Mouse (Mus musculus) left cerebral cortex, adult 2 months (tissue): ENCODE data around the gene Dusp3. TPM values are rescaled to one million over a fixed set of nuclear protein-coding genes. Genes with fewer than 3 reads are reported as not detected.

ENCODE experiments used
- DNase-seq, 2 experiments: peaks; one replicate each; pipeline ENCODE4 v3.0.0; 2021 to 2022; ENCODE audit warnings: low spot score in 2 of 2, mixed read lengths in 1 of 2; ENCODE audit errors: extremely low spot score in 1 of 2
- H3K27ac ChIP-seq: fragments of 200-600 bp; 2 replicates; pipeline ENCODE4 v1.8.1; 2022
- H3K4me3 ChIP-seq: fragments of 200-600 bp; 2 replicates; pipeline ENCODE4 v1.8.1; 2022
- CTCF ChIP-seq: fragments of 200-600 bp; IDR thresholded peaks from 2 replicates; pipeline ENCODE4 v1.8.1; 2022; ENCODE audit warnings: antibody characterized with exemption, mild to moderate bottlenecking, moderate library complexity
- intact Hi-C: fragments of 180-260 bp; cut with DNase I; formaldehyde crosslinking; loops from one replicate; pipeline ENCODE4 v1.15.1; 2025
- long read RNA-seq, 2 experiments: library from polyadenylated mRNA; stranded (forward); transcript quantifications; one replicate each; pipeline ENCODE4 v2.0.0; 2021; ENCODE audit warnings: borderline mapping rate in 2 of 2
- total RNA-seq, 2 experiments: library from RNA; stranded (reverse); gene quantifications; 2 replicates each; pipeline ENCODE4 v1.2.3; 2021

The Dusp3 gene
- 100 to 1,000 TPM; 206 to 220 TPM for total RNA-seq
- long read RNA-seq, experiment 1, full-length matches to known transcripts, result 85 of 140 reads
- long read RNA-seq, experiment 1, partial matches to known transcripts, result 49 of 140 reads
- long read RNA-seq, experiment 1, other reads (novel, unspliced or antisense), result 6 of 140 reads
- long read RNA-seq, experiment 2, full-length matches to known transcripts, result 61 of 107 reads
- long read RNA-seq, experiment 2, partial matches to known transcripts, result 2 of 107 reads
- long read RNA-seq, experiment 2, other reads (novel, unspliced or antisense), result 44 of 107 reads

GRCm38 (mm10) chr11:101986913-101987312 lies at the start of gene Dusp3:
Gene Dusp3, minus strand, starts transcription at chr11:101987013.
- intact Hi-C loops, result loop anchor here (1.0 to 5.0 kb wide), 3 partner anchors 53 to 170 kb away; partner anchors contain the start of gene Tmem101
- TF ChIP-seq CTCF, result no peak

GRCm38 (mm10) chr11:102036336-102036735 lies 49.5 kb upstream of the Dusp3 start:
- intact Hi-C loops, result no loop called here
- no peak for TF ChIP-seq CTCF
- Histone ChIP-seq H3K4me3 (no peak overlapping the region), H3K27ac (no peak overlapping the region)
- no peak for DNase-seq

More at GRCm38 (mm10) chr11:101986913-101987312, at the start of gene Dusp3:
- DNase-seq, result no peak
- Histone ChIP-seq H3K27ac (no peak within 1 kb of the TSS), H3K4me3 (no peak within 1 kb of the TSS)

GRCm38 (mm10) chr11:102035456-102035960 lies 48.7 kb upstream of the Dusp3 start:
- intact Hi-C loops, result no loop called here
- Histone ChIP-seq H3K27ac (no peak overlapping the region), H3K4me3 (no peak overlapping the region)
- no peak for DNase-seq
- TF ChIP-seq CTCF, result no peak

GRCm38 (mm10) chr11:102034887-102035286 lies 48.1 kb upstream of the Dusp3 start:
- intact Hi-C loops, result no loop called here
- TF ChIP-seq CTCF, result no peak
- Histone ChIP-seq H3K27ac (no peak overlapping the region), H3K4me3 (no peak overlapping the region)
- DNase-seq, result no peak

GRCm38 (mm10) chr11:102033055-102033591 lies 46.3 kb upstream of the Dusp3 start:
- no peak for TF ChIP-seq CTCF
- intact Hi-C loops, result no loop called here
- H3K27ac ChIP-seq, result no peak overlapping the region
- DNase-seq, result no peak
- H3K4me3 ChIP-seq, result no peak overlapping the region

GRCm38 (mm10) chr11:102031149-102031548 lies 44.3 kb upstream of the Dusp3 start:
- intact Hi-C loops, result loop anchor here (2.0 kb wide), 1 partner anchor 40 kb away; no protein-coding TSS in a partner anchor
- no peak for TF ChIP-seq CTCF
- no peak overlapping the region for H3K4me3 ChIP-seq
- no peak overlapping the region for H3K27ac ChIP-seq
- DNase-seq, result peak in 1 of 2 experiments; percentile 66

GRCm38 (mm10) chr11:102029966-102030365 lies 43.2 kb upstream of the Dusp3 start:
- intact Hi-C loops, result loop anchor here (2.0 kb wide), 1 partner anchor 39 kb away; no protein-coding TSS in a partner anchor
- H3K27ac ChIP-seq, result no peak overlapping the region
- no peak for TF ChIP-seq CTCF
- DNase-seq, result no peak
- H3K4me3 ChIP-seq, result no peak overlapping the region

- Histone ChIP-seq H3K27ac (no peak overlapping the region), H3K4me3 (no peak overlapping the region)
- DNase-seq, result no peak
- no peak for TF ChIP-seq CTCF
- intact Hi-C loops, result no loop called here
Observed at GRCm38 (mm10) chr11:102029304-102029703, 42.5 kb upstream of the Dusp3 start.

GRCm38 (mm10) chr11:102028087-102028816 lies 41.4 kb upstream of the Dusp3 start, which contains the start of gene Mpp3:
Gene Mpp3, minus strand, starts transcription at chr11:102028461.
- TF ChIP-seq CTCF, result no peak

GRCm38 (mm10) chr11:102027361-102028017 lies 40.7 kb upstream of the Dusp3 start:
- Histone ChIP-seq H3K4me3 (peak overlapping the region; percentile 79), H3K27ac (peak overlapping the region; percentile 93)
- no peak for DNase-seq
- no peak for TF ChIP-seq CTCF
- intact Hi-C loops, result no loop called here

More at GRCm38 (mm10) chr11:102028087-102028816, 41.4 kb upstream of the Dusp3 start, which contains the start of gene Mpp3:
- Histone ChIP-seq H3K4me3 (peak within 1 kb of the TSS; percentile 79), H3K27ac (peak within 1 kb of the TSS; percentile 93; the same call in 1 of the 2 replicates)
- intact Hi-C loops, result no loop called here
- no peak for DNase-seq

GRCm38 (mm10) chr11:102026694-102027360 lies 40.0 kb upstream of the Dusp3 start:
- DNase-seq, result peak; percentile 70 to 71
- intact Hi-C loops, result loop anchor here (1.0 kb wide), 1 partner anchor 60 kb away; no protein-coding TSS in a partner anchor
- no peak for TF ChIP-seq CTCF
- Histone ChIP-seq H3K4me3 (peak overlapping the region; percentile 79), H3K27ac (peak overlapping the region; percentile 93)
